Mouse (Mus musculus) monocyte, adult 2 months (primary cell): ENCODE data around the gene Reck.

Experiments used
- DNase-seq, 2 experiments: peaks; one replicate each; pipeline ENCODE4 v3.0.0; 2022; ENCODE audit warnings: low spot score in 2 of 2, low read depth in 1 of 2

The Reck gene

DNA sequence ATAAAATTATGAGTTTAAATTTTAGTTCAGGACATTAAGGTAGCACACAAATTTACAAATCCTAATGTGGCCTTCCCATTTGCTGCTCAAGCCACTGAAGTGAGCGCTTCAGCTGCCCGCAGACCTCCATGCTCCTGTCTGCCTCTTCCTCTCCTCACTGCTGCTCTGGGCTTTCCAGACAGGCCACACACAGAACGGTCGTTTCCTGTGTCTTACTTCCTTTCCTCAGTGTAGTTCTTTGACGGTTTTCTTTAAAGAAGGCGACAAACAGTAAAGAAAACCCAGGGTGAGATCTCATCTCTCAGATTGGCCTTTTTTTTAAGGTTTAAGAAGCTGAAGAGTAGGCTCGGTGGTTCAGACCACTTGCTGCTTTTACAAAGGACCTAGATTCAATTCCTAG, 28.4 kb downstream of the Reck start:
- DNase-seq: no peak

- peak in 1 of 2 experiments; percentile 43 for DNase-seq
These were observed 31.1 kb downstream of the Reck start for GRCm38 (mm10) chr4:43906443-43906842.

- no peak for DNase-seq
These were observed 42.9 kb downstream of the Reck start for GRCm38 (mm10) chr4:43918221-43918620.

GRCm38 (mm10) chr4:43920602-43921001, 45.3 kb downstream of the Reck start:
- DNase-seq: no peak

GRCm38 (mm10) chr4:43925125-43925524, 49.8 kb downstream of the Reck start:
- no peak for DNase-seq

DNA sequence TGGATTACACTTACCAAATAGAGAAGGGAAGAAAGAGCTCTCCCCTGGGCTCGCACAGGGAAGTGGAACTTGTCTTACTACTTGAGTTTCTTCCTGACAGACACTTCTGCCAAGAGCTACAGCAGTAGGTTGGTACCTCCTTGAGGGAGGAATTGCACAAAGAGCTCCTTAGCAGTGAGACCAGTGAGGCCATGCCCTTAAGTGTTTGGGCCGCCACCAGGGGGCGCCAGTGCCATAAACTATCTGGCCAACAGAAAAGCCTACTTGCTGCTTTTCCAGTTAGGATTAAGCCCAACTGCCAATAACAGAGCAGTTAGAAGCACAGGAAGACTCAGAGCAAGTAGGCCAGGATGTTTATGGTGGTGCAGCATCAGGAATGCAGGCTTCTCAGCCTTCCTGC, 50.4 kb downstream of the Reck start:
- DNase-seq: peak; percentile 63 to 71

DNA sequence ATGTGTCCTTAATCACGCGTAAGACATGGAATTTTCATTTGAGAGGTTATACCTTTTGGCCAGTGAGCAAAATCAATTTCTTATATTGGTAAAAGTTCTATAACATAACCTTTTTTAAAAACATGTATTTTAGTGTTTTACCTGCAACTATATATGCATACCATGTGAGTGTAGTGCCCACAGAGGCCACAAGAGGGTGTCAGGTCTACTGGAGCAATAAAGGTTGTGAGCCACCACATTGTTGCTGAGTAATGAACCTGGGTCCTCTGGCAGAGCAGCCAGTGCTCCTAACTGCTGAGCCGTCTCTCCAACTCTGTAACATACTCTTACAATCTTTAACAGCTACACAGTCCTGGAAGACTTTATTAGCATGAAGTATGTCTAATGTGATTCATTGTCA, 52.5 kb downstream of the Reck start:
- DNase-seq: peak in 1 of 2 experiments; percentile 25

GRCm38 (mm10) chr4:43931877-43932276, 56.5 kb downstream of the Reck start:
- no peak for DNase-seq

DNA sequence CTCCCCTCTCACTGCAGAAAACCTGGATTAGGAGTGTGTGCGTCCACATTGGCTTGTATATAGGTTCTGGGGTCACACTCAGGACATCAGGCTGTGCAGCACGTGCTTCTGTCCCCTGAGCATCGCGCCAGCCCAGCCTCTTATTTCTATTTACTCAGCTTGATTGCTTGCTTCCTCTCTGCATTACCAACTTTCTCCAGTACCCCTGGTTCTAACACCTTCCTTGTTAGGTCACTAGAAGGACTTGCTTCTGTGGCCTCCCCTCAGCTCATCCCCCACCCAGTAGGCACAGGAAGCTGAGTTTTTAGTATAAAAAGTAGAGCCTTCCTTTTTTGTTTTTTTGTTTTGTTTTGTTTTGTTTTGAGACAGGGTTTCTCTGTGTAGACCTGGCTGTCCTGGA, 60.9 kb downstream of the Reck start:
- DNase-seq: no peak

- DNase-seq: no peak
These were observed 61.7 kb downstream of the Reck start for GRCm38 (mm10) chr4:43936749-43937674.

- DNase-seq: no peak
These were observed 66.0 kb downstream of the Reck start for GRCm38 (mm10) chr4:43941315-43941714.

- DNase-seq: no peak
These were observed 67.1 kb downstream of the Reck start for GRCm38 (mm10) chr4:43942421-43942820.

- DNase-seq: no peak
These were observed 72.2 kb downstream of the Reck start for GRCm38 (mm10) chr4:43947571-43947970.

DNA sequence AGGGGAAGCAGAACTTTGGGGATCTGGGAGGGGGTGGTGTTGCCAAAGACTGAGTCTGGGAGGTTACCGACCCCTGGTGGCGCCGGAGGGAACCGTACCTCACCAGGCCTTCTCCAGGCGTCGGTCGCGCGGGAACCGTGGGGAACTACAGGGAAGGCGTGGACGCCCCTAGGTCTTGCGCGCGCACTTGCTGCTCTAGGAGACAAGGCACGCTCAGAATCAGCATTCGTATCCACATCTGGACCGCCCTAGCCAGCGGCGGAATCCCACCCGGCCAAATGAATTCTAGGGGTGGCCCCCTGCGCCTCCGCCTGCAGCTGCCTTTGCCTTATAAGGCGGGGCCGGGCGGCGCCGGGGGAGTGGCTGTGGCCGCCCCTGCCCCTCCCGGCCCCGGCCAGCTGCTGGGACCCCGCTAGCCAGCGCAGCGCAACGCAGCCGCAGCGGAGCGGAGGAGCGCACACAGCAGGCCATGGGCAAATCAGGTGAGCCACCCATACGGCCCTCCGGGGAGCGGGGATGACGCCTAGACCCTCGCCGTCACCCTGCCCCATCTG, 82.0 kb downstream of the Reck start, which contains the start of gene Glipr2:
Gene Glipr2 (plus strand): TSS at position 110 of the 554 bp plus-strand sequence.
- DNase-seq: peak; percentile 83 to 89

- no peak for DNase-seq
These were observed 82.6 kb downstream of the Reck start for GRCm38 (mm10) chr4:43957846-43958461.

- DNase-seq: peak; percentile 25 to 50
These were observed 84.3 kb downstream of the Reck start for GRCm38 (mm10) chr4:43959523-43960179.

GRCm38 (mm10) chr4:43960207-43960606, 84.9 kb downstream of the Reck start:
- DNase-seq: no peak

DNA sequence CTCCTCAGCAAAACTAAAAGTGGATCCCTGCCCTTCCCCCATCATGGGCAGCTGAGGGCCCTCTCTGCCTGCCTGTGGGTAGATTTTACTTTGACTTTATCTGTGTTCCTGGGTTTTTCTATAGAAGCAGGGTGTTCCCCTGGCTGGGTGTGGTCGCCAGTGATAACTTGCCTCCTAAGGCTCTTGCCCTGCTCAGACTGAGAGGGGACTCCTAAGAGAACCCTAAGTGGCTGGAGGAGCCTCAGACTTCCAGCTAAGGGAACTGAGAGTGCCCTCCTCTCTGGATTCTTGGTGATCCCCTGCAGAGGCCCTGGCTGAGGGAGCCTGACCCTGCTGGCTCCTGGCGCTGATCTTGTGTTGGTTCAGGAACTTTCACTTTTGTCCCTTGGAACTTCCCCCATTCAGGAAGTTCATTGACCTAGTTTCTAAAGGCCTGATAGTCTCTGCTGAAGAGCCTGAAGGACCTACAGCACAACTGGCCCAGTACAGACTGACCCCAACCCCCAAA, 89.0 kb downstream of the Reck start:
- no peak for DNase-seq

DNA sequence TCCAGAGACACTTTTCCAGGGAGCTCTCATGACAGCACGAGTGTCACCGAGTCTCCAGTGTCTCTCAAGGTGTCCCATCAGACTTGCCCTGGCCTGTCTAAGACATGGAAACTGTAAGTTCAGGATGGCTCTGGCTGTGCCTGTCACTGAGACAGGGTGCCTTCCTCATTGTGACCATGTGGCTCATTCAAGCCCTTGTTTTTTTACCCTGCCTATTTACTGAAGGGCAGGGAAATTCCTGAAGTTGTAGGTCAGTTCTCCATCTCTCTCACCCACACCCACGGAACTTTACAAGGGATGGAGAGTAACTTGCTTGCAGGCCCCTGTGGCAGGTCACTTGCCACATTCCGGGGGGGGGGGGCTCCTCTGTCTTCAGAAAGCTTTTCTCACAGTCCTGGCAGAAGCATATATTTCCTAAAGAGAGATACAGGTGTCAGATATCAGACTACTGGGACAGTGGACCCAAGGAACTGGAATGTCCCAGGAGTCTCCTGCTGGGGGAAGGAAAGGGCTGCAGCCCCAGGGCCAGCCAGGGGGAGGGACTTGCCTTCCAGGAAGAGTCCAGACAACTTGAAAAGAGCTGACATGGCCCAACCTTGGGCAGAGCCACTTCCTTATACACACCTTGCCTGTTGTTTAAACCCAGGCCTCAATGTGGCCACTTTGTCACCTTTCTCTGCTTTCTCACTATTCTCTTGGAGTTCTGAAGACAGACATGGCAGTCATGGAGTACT, 89.8 kb downstream of the Reck start:
- no peak for DNase-seq

GRCm38 (mm10) chr4:43965856-43966535, 90.7 kb downstream of the Reck start:
- peak; percentile 67 to 75 for DNase-seq
